ENCODE assay signal across 9 mouse cellular contexts in genomic region chr1:175923848-175924787, GRCm38 (mm10). TPM values are rescaled to one million over a fixed set of nuclear protein-coding genes. Genes with fewer than 3 reads are reported as not detected.
DNase-seq lines count a peak whose midpoint lies in the region; ATAC-seq and TF ChIP-seq lines count a peak whose summit lies in the region.
"Had no signal": no experiment of that assay in that cellular context is flagged by ENCODE, and none has a peak within 500 bp of the region (broad histone marks: within the 10 kb centered on the region; RNA-seq: fewer than 3 reads in every experiment).

No protein-coding gene starts in this region.

- 45% methylated on average over 7 of the region's 7 CpGs for WGBS in bone marrow, adult 2 months
- WGBS in embryonic facial prominence, embryonic 14.5 days, result 50% methylated on average over 7 of the region's 7 CpGs

- peak; percentile 58 for TF ChIP-seq CTCF in bone marrow, adult 2 months (IDR thresholded peaks at IDR 0.05; ENCODE audit: control insufficient read depth, insufficient read depth, low read length)

- intact Hi-C loops in heart, postnatal 10 days (cut with DNase I), result loop anchor here (2.0 to 5.0 kb wide), 4 partner anchors 252 to 882 kb away; partner anchors contain the start of gene Fh1

- H3K27ac ChIP-seq in ES-E14 (ENCODE audit: insufficient read depth, low read depth, low read length, poor library complexity, severe bottlenecking), result no peak overlapping the region
- H3K27ac ChIP-seq in bone marrow, adult 2 months (ENCODE audit: control insufficient read depth, insufficient read depth, low read depth, low read length, poor library complexity), result no peak overlapping the region
- H3K27ac ChIP-seq in embryonic facial prominence, embryonic 14.5 days (replicated peaks; ENCODE audit: low read depth, low read length), result no peak overlapping the region
- H3K27ac ChIP-seq: liver, embryonic 15.5 days had no signal

- no peak for ATAC-seq in embryonic facial prominence, embryonic 14.5 days (ENCODE audit: low read depth)

- H3K36me3 ChIP-seq in ES-E14 (ENCODE audit: control insufficient read depth, insufficient read depth, low read length, poor library complexity, severe bottlenecking), result no peaks in the 10 kb centered on the region
- H3K36me3 ChIP-seq in embryonic facial prominence, embryonic 14.5 days (ENCODE audit: control insufficient read depth, insufficient read depth, low read length), result no peaks in the 10 kb centered on the region
- H3K36me3 ChIP-seq: liver, embryonic 15.5 days had no signal

- no peaks in the 10 kb centered on the region for H3K27me3 ChIP-seq in embryonic facial prominence, embryonic 14.5 days (replicated peaks; ENCODE audit: control insufficient read depth, insufficient read depth, low read length)
- H3K27me3 ChIP-seq: liver, embryonic 15.5 days had no signal

- in situ Hi-C loops in ES-E14 (cut with MboI; ENCODE audit: low sequenced_read_pairs in 2 of 2, unreplicated experiment in 2 of 2), result no loop called here

- no peaks in the 10 kb centered on the region for H3K4me1 ChIP-seq in ES-E14 (ENCODE audit: control insufficient read depth in 2 of 2, insufficient read depth in 2 of 2, low read length in 2 of 2, poor library complexity in 1 of 2)
- H3K4me1 ChIP-seq in bone marrow, adult 2 months (ENCODE audit: control insufficient read depth, insufficient read depth, low read length), result no peaks in the 10 kb centered on the region
- H3K4me1 ChIP-seq in embryonic facial prominence, embryonic 14.5 days (ENCODE audit: control insufficient read depth, insufficient read depth, low read length), result no peaks in the 10 kb centered on the region
- H3K4me1 ChIP-seq: liver, embryonic 15.5 days had no signal

- H3K4me2 ChIP-seq in embryonic facial prominence, embryonic 14.5 days (ENCODE audit: low read depth, low read length), result no peak overlapping the region
- H3K4me2 ChIP-seq: liver, embryonic 15.5 days had no signal

- no peak for TF ChIP-seq POLR2A in bone marrow, adult 2 months (IDR thresholded peaks at IDR 0.05; ENCODE audit: borderline replicate concordance, control insufficient read depth, low read depth, low read length)

- no peaks in the 10 kb centered on the region for H3K9me3 ChIP-seq in ES-E14 (ENCODE audit: control insufficient read depth, insufficient read depth, low read depth, low read length)
- H3K9me3 ChIP-seq in embryonic facial prominence, embryonic 14.5 days (ENCODE audit: control insufficient read depth, low read length), result no peaks in the 10 kb centered on the region
- H3K9me3 ChIP-seq: liver, embryonic 15.5 days had no signal

- H3K9ac ChIP-seq in ES-E14 (ENCODE audit: insufficient read depth, low read depth, low read length, poor library complexity, severe bottlenecking), result no peak overlapping the region
- no peak overlapping the region for H3K9ac ChIP-seq in embryonic facial prominence, embryonic 14.5 days (ENCODE audit: low read depth, low read length)
- H3K9ac ChIP-seq: liver, embryonic 15.5 days had no signal

- peak; percentile 44 for DNase-seq in ES-E14 (ENCODE audit: low read depth, low spot score)
- DNase-seq in embryonic facial prominence, embryonic 14.5 days (ENCODE audit: low spot score), result peak; percentile 73
- peak; percentile 78 to 87 for DNase-seq in heart, postnatal 10 days
- peak; percentile 83 for DNase-seq in layer of hippocampus, adult 11-12 months (ENCODE audit: low spot score)
- peak; percentile 85 for DNase-seq in lung, postnatal 14 days
- peak; percentile 72 for DNase-seq in retina, postnatal 1 day
- DNase-seq in thymus, postnatal 36 days, result peak; percentile 42 to 49

- H3K4me3 ChIP-seq in ES-E14 (ENCODE audit: insufficient read depth in 1 of 2, low read depth in 1 of 2, low read length in 2 of 2, poor library complexity in 1 of 2, severe bottlenecking in 1 of 2), result no peak overlapping the region
- H3K4me3 ChIP-seq in bone marrow, adult 2 months (replicated peaks; ENCODE audit: control insufficient read depth, low read depth, low read length), result no peak overlapping the region
- no peak overlapping the region for H3K4me3 ChIP-seq in embryonic facial prominence, embryonic 14.5 days (ENCODE audit: low read depth, low read length)
- H3K4me3 ChIP-seq: liver, embryonic 15.5 days had no signal

TF ChIP-seq in ES-E14, 5 proteins besides CTCF, POLR2A, EP300 and RAD21:
- TF ChIP-seq HCFC1 (IDR thresholded peaks at IDR 0.05; ENCODE audit: borderline replicate concordance, insufficient read depth, low read length), result no peak
- peak; percentile 65; the same call in 1 of the 2 replicates for TF ChIP-seq ZC3H11A (IDR thresholded peaks at IDR 0.05; ENCODE audit: borderline replicate concordance, low read depth, low read length)

RNA-seq across cellular contexts. Expression of gene Gm38100, which starts 4.0 kb away (rescaled TPM):
- total RNA-seq in ES-E14 (2012; rRNA removed), result not detected in 2 replicates
- polyA plus RNA-seq in bone marrow, adult 2 months (2011; ENCODE audit: insufficient read depth, insufficient read length, low replicate concordance, missing spikeins), result not detected in 2 replicates
- 0.10 TPM in 1 of 2 replicates, not detected in the other for polyA plus RNA-seq in embryonic facial prominence, embryonic 14.5 days (2014; fragmentation: Nextera tagmentation; extraction: Ambion mirVana)
- total RNA-seq in heart, postnatal 10 days (2021), result not detected
- polyA plus RNA-seq: liver, embryonic 15.5 days had no signal

RNA-seq across cellular contexts. Expression of gene Exo1, which starts 43.7 kb away (rescaled TPM):
- 64.6 and 77.1 TPM in 2 replicates for total RNA-seq in ES-E14 (2012; rRNA removed)
- 18.2 and 23.0 TPM in 2 replicates for polyA plus RNA-seq in bone marrow, adult 2 months (2011; ENCODE audit: insufficient read depth, insufficient read length, low replicate concordance, missing spikeins)
- 51.2 and 52.0 TPM in 2 replicates for polyA plus RNA-seq in embryonic facial prominence, embryonic 14.5 days (2014; fragmentation: Nextera tagmentation; extraction: Ambion mirVana)
- total RNA-seq in heart, postnatal 10 days (2021), result 1 to 10 TPM; 2.2 to 3.6 TPM

RNA-seq across cellular contexts. Expression of gene Rbm8a2, which starts 54.8 kb away (rescaled TPM):
- total RNA-seq in ES-E14 (2012; rRNA removed), result 0.32 and 0.58 TPM in 2 replicates
- polyA plus RNA-seq in bone marrow, adult 2 months (2011; ENCODE audit: insufficient read depth, insufficient read length, low replicate concordance, missing spikeins), result not detected in 2 replicates
- polyA plus RNA-seq in embryonic facial prominence, embryonic 14.5 days (2014; fragmentation: Nextera tagmentation; extraction: Ambion mirVana), result 0.31 and 0.57 TPM in 2 replicates
- total RNA-seq in heart, postnatal 10 days (2021), result not detected

Comparison
In these comparisons a context has a peak if more than half of its experiments do, and no peak if none do; other contexts are left out.
1. RNA of gene Exo1, which starts 43.7 kb away (total RNA-seq): 64.6 to 77.1 TPM in ES-E14; 2.2 to 3.6 TPM in heart, postnatal 10 days; every median in the first group is over 10 times any median in the second.
2. Peak in every context shown above with its lines, with median percentiles within 50 percentile points of each other: DNase-seq.